Mouse (Mus musculus): ENCODE data around the gene Uevld.

- TF ChIP-seq CTCF (conservative IDR thresholded peaks at IDR 0.05; ENCODE audit: insufficient read depth, insufficient read length, low read depth, low read length) (no peak), POLR2A (IDR thresholded peaks at IDR 0.05; ENCODE audit: low read depth, low read length) (no peak)
These were observed 81.5 kb downstream of the Uevld start for GRCm38 (mm10) chr7:46876841-46877240.
